Mouse (Mus musculus) adrenal gland (tissue): Measurements from ENCODE around the gene Med14.

ENCODE experiments used
- intact Hi-C: fragments of 180-260 bp; cut with DNase I; formaldehyde crosslinking; loops from one replicate; pipeline ENCODE4 v1.15.1; 2025
- long read RNA-seq, 2 experiments: library from polyadenylated mRNA; unstranded; transcript quantifications; one replicate each; pipeline ENCODE4 v2.0.0; 2020; ENCODE audit warnings: borderline replicate concordance in 1 of 2; ENCODE audit not compliant: insufficient replicate concordance in 1 of 2

The Med14 gene
- long read RNA-seq, experiment 1, partial matches to known transcripts: 1 of 4 reads
- long read RNA-seq, experiment 1, other reads (novel, unspliced or antisense): 3 of 4 reads
- long read RNA-seq, experiment 2, partial matches to known transcripts: 2 of 4 reads
- long read RNA-seq, experiment 2, other reads (novel, unspliced or antisense): 1 of 4 reads

DNA sequence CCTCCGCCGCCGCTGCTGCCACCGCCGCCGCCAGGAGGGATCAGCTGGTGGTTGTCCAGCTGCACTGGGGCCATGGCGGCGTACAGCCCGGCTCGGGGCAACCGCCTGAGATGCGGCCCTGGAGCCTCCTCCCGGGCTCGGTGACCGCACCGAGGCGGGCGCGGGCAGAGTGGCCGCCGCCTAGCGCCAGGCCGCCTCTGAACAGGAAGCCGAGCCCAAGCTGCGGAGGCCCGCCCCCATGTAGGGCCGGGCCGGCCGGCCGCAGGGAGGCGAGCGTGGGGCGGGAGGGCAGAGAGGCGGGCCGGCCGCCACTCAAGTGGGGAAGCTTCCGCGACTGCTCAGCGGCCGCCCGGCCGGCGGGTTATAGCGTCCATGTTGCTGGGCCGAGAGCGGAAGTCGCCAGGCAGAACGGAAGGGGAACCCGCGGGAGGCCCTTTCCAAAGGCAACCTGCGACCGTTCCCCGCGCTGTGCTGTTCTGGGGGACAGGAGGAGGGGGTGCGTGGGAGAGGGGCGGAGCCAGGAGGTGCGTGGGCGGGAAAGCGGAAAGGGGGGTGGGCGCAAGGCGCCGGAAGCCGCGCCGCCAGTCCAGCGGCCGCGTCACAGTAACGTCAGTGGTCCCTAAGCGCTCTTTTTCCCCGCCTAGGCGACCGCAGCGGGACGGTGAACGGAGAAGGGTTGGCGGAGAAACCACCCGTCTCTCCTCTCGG, at the start of gene Med14:
Med14 (minus strand) TSS at position 448 of the 708 bp plus-strand sequence.
- intact Hi-C loops: no loop called here

DNA sequence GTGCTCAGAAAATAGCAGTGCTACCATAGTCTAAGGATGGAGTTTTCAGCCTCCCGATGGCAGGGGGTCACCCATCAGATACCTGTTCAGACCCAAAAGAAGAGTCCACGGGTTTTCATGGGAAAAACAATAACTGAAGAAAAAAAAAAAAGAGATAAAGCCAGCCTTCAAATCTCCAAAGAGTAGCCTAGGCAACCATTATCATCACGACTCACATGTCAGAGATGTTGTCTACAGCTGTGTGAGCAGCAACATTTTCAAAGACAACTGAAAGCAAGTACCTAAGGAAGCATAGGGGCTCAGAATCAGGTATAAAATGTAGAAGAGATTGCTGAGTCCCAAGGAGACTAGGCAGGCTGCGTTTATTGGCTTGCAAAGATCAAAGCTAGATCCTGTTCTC, 38.7 kb upstream of the Med14 start:
- intact Hi-C loops: no loop called here

DNA sequence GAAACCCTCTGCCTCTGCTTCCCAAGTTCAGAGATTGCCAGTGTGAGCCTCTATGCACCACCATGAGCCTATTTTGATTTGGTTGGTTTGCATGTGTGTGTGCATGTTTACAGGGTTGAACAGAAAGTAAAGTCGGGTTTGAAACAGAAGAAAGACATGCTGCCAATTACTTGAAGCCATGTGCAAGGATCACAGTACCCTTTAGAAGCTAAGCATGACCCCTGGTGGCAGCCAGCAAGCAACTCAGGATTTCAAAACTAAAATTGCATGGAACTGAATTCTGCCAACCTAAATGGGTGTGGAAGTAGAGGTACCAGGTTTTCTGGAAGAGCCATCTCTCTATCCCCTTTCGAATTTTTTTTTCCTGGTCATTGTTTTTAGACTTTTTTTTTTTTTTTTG, 33.0 kb upstream of the Med14 start:
- intact Hi-C loops: loop anchor here (10.0 kb wide), 1 partner anchor 120 kb away; the partner anchor contains the start of gene 1810030O07Rik

DNA sequence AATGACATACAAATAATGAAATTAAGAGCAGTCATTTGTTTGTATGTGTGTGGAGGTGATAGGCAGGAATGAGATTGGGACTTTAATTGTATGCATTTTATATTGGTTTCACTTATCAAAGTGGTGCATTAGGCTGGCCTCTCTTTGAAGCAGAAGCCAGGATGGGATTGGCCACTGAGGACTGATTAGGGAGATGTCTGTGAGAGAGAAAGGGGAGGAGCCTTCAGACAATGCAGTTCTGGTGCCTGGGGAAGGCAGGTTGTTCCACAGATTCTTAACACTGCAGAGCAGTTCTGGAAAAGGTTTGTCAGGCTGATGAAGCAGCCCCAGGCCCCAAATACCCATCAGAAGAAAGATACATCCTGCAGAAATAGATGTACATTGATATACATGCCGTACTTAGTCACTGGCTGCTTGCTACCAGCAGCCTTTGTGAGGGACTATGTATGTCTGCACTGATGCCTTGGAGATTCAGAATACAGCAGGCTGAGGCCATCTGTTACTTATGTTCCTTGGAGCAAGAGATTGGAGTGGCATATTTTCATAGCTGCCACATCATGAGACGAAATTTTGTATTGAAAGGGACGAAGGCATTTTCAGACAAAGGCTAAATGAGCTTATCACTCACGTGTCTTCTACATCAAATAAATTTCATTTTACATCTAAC, 29.9 kb upstream of the Med14 start:
- intact Hi-C loops: loop anchor here (10.0 kb wide), 1 partner anchor 117 kb away; the partner anchor contains the start of gene 1810030O07Rik

DNA sequence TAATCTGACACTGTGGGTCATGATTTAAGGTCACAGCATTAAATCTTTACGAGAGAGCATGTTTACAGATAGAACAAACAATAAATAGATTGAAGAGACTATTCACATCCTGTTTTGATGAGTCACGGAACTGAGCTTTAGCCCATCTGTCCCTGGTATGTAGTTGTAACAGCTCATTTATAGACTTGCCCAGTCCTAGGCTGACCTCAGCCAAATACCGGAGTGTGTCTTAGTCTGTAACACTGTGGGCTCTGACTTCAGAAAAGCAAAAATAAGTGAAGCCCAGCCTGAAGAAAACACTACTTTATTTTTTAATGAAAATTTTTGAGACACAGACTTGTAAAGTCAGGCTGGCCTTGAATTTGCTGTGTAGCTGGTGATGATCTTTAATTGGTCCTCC, 11.4 kb upstream of the Med14 start:
- intact Hi-C loops: no loop called here

DNA sequence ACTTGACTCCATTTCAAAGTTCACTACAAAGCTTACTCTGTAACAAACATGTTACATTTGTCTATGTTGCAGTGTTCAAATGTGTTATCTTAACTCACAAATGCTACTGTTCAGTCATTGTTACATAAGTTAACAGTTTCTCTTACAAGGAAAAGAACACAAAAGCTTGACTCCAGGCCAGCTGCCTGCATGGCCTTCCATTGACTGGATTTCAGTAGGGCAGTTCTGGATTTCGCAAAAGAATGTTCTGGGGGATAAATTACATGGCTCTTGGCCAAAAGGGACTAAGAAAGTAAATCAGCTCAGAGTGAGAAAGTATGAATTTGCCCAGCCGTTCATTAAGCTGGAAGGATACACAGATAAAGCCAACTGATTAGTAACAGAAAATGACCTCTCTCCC, 9.7 kb upstream of the Med14 start:
- intact Hi-C loops: no loop called here

DNA sequence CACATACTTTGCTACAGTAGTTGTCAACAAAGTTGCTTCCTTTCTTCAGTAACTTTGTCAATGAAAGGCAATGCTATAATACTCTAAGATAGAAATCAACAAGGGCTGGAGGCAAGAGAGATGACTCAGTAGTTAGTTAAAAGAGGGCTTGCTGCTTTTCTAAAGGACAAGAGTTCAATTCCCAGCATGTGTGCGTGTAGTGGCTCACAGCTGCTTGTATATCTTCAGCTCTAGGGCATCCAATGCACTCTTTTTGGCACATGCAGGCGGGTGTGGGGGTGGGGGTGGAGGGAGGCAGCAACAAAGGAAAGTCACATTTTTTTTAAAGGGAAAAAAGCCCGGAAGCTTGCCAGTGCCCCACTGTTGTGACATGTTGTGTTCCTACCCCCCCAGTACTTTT, 6.7 kb upstream of the Med14 start:
- intact Hi-C loops: no loop called here

DNA sequence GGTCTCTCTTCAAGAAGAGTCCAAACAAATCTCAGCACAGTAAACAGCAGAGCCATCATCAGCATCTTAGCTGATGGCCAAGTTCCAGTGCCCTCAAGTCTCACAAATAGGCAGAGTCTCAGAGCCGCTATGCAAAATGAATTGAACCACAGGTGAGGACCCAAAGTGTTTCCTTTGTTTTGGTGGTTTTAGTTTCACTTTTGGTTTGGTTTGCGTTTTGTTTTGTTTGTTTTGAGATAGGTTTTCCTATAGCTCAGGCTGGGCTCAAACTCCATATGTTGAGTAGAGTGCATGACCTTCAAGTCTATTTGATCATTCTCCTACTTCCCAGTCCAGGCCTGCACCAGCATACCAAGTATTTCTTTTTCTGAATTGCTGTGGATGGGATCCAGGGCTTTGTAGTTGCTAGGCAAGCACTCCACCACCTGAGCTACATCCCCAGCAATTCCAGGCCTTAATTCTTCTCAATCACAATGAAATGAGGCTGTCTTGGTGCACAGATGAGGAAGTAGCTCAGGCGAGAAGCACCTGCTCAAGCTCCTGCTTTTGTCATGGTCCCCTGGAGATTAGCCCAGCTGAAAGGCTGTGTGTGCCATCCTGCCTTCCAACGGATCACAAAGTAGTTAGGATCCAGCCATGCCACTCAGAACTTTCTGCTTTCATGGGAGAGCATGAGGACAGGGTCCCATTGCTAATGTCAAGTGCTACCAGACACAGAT, 5.1 kb upstream of the Med14 start:
- intact Hi-C loops: no loop called here

DNA sequence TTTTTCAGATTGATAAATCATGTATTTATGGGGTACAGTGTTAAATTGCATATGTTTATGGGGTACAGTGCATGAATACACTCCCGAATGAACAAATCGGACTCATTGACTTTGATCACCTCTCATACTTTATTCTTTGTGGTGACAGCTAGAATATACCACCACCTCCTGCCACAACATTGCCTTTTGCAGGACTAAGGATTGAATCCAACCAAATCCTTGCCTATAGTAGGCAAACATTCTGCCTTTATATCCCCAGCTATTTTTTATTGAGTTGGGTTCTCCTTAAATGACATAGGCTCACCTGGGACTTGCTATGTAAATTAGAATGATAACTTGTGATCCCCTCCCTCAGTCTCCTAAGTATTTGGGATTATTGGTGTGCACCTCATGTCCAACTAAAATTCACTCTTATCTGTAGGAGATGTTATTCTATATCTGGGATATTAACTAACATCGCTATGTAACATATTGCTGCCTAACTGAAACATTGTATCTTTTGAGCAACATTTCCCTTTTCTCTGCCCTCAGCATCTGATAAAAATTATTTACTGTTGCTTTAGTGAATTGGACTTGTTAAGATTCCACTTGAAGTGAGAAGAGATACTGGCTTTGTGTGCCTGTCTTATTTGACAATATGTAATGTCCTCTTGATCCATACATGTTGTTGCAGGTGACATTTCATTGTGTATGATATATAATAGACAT, 1.4 kb upstream of the Med14 start:
- intact Hi-C loops: no loop called here

DNA sequence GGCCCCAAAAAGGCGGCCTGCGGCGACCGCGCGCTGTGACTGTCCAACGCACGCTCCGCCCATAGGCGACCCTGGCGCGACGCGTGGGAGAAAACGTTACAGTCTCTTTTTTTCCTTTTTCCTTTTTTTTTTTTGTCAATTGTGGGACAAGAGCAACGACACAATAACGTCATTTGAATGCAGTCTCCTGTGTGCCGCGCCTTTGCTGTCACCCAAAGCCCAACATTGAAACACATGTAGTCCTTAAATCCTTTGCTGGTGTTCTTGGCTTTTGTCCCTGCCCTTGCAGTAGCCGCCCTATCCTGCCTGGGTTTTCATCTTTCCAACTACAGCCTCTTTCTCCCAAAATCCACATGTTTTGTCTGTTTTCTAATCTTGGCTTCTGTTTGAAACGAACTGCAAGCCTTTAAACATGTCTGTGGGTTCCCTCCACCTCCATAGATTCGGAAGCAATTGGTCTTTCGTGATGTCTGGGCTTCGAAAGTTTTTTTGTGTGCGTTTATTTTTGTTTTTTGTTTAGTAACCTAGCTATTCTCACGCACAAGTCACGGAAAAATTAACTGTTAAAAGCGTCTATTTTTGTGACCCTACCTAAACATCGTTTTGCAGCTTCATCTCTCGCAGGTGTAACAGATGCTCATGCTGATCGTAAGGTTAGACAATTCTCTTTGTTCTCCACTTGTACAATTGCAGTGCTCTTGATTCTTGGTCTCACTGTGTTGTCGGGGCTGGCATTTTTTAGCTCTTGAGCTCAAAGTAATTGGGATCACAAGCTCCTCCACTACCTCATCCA, 657 bp upstream of the Med14 start:
- intact Hi-C loops: no loop called here

DNA sequence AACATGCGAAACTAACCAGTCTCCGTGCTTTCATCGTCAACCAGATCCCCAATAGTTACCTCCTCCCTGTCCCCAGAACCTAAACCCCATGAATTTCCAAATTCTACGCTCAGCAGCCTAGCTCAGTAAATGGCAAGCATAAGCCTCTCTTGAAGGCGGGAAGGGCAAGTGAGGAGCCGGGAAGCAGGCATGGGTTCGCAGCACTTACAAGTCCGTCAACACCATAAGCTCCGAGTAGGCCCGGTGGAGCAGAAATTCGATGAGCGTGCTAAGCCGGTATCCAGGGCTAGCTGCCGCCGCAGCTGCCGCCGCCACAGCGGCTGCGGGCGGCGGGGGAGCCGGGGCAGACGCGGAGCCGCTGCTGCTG, 631 bp downstream of the Med14 start:
- intact Hi-C loops: no loop called here

DNA sequence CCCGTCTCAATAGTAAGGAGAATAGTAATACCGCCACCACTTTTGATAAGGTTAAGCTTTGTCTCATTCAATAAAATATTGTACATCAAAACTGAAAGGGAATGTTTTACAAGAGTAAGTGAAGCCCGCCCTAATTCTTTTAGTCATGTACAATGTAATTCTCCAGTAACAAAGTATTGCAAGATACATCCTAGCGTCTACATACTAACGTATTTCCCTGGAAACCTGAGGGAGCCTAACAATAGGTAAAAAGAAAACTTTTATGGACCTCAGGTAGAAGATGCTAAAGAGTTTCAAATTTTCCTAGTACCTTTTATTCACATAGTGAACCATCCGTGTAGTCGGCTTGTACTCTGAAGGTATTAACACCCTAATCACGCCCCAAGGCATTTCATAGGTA, 1.4 kb downstream of the Med14 start:
- intact Hi-C loops: no loop called here

DNA sequence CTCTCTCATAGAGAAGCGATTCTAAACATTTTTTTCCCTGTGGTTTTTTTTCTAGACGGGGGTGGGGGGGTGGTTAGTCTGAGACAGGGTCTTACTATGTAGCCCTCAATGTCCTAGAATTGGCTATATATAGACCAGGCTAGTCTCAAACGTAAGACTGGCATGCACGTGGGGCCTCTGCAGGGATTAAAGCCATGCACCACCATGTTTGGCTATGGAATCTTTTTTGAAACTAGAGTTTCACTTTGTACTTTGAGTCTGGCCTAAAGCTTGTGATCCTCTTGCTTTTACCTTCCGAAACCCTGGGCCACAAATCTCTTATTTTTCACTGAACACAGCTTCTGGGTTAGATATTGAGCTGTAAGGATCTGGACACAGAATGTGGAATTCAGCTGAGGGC, 2.2 kb downstream of the Med14 start:
- intact Hi-C loops: no loop called here

DNA sequence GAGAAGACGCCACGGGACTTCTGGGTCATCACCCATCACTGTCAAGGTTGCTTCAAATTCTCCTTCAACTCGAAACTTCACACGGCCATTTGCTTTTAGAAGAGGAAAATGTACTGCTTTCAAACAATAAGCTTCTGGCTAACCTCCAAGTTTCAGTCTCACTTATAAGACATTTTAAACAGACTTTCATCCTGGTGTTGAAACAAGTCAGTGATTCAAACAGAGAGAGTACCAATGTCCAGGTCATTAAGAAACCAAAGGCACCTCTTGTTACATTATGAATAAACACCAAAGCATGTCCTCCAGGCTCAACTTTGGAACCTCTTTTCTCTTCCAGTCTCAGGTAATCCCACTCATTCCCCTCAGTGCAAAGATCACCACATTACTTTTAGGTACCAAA, 14.0 kb downstream of the Med14 start:
- intact Hi-C loops: no loop called here

DNA sequence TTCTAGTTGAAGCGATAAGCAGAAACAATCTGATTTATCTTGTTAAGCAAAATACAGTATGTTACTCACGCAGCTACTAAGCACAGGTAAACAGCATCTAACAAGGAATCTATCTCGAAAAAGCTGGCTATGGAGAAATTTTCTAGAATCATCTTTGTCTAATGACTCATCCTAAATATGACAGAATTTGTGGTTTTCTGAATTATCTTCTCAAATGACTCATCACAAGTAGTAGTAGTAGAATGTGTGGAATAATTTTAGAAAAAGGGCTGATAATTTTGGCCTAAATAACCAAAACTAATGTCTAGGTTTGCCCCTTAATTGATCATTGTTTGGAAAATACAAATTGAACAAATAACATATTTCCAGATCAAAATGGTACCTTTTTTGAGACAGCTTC, 15.1 kb downstream of the Med14 start:
- intact Hi-C loops: no loop called here

DNA sequence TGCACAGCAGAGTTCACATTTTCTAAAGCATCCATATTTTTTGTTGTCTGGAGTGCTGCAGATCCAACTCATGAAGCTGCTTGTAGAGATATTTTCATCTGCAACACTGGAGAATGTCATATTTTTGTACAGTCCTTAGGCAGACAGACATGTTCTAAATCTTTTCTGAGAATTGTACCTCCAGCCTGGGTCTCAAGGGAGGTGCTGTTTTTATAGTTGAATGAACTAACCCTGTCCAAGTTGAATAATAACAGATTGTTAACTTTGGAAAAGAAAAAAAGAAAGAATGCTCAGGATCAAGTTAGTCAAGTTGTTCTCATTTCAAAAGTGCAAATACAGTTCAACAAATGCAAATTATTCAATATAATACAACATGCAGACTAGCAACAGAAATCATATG, 21.5 kb downstream of the Med14 start:
- intact Hi-C loops: no loop called here

DNA sequence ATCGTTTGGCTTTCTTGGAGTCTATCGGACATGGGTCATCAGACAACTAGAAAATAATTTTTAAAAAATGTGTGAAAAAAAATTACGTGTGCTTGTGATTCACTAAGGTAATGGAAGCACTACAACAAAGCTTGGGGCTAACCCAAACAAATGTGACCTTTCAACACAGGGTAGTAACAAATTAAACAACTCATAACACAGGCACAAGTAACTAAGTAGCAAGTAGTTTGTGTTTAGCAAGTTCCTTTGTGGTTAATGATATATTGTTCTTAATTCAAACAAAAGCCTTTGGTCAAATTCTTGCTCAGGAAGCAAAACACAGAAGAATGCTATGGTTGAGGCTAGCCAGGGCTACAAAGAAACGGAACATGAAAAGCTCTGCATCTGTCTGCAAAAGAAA, 45.8 kb downstream of the Med14 start:
- intact Hi-C loops: no loop called here

DNA sequence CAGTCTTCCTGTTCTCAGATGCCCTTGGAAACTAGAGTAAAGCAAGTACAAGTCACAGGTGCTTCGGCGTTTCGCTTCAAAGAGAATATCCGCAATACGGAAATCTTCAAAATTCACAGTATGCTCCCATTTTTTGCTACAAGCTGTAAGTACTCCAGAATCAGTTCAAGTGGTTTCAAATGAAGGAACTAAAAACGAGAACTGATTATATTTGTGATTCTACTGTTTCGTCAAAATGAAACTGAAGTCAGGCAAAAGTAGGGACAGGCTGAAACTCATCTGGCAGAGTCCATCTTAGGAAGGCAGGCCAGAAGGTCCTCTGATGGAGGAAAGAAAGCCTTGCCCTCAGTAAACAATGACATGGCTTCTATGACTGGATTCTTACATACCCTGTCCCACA, 48.1 kb downstream of the Med14 start:
- intact Hi-C loops: no loop called here

DNA sequence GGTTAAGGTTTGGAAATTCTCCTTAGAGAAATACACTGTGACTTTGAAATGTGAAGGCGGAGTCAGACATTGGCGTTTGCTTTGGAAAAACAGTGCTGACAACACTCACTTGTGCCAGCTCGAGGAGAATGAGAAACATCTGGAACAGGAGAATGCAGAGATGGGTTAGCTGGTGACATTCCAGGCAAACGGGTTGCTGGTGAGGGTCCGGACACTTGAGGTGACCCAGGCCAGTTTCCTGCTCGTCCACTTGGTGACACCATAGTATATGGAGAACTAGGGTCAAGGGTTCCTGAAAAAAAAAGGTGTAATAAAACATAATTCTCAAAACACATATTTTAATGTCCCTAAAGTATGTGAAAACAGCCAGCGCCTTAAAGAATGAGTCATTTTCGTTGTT, 75.0 kb downstream of the Med14 start:
- intact Hi-C loops: no loop called here

DNA sequence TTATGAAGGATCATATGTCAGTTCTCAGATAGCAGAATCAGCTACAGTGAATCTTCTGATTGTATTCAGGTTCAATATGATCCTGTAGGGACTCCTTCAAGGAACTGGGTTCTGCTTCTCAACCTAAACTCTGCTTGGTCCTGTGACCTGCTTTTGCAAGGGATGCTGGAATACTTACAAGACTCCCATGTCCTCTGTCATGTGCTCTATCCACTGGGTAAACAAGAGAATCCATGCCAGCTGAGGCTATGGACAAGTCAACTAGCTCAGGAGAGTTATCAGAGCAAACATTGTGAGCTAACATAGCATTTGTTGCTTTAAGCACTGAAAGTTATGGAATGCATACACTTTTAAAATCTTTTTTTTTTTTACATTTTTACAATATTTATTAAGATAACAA, 75.8 kb downstream of the Med14 start:
- intact Hi-C loops: no loop called here

DNA sequence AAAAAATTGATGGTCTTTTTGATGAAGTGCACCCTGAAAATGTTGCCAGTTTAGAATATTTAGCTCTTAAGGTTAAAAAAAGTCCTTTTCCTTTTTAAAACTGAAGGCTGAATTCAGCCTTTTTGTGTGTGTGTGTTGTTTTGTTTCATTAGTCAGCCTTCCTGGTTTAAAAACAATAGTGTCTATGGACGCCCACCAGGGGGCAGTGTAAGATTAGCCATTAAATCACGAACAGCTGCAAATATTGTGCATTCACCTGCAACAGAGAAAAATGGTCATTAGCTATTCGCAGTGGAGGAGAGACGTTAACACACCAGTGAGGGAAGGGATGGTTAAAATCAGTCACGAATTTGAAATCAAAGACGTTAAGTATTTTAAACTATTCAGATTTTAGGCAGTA, 84.5 kb downstream of the Med14 start:
- intact Hi-C loops: loop anchor here (5.0 to 10.0 kb wide), 2 partner anchors 117 to 165 kb away; no protein-coding TSS in a partner anchor
